Mouse (Mus musculus) layer of hippocampus, adult 18-20 months (tissue): ENCODE measurements around the gene B3galt4. TPM values are rescaled to one million over a fixed set of nuclear protein-coding genes. Genes with fewer than 3 reads are reported as not detected.
A peak's percentile ranks its signal among the peaks of the same experiment; 100 is the strongest.

ENCODE experiments used
- DNase-seq, 2 experiments: peaks; one replicate each; pipeline ENCODE4 v3.0.0; 2022; ENCODE audit warnings: low spot score in 2 of 2
- total RNA-seq, 2 experiments: library from RNA; stranded (reverse); gene quantifications; 2 replicates each; pipeline ENCODE4 v1.2.3; 2021

B3galt4 gene
- total RNA-seq, 2 experiments from 2014 or later: 5.1 to 5.2 TPM

DNA sequence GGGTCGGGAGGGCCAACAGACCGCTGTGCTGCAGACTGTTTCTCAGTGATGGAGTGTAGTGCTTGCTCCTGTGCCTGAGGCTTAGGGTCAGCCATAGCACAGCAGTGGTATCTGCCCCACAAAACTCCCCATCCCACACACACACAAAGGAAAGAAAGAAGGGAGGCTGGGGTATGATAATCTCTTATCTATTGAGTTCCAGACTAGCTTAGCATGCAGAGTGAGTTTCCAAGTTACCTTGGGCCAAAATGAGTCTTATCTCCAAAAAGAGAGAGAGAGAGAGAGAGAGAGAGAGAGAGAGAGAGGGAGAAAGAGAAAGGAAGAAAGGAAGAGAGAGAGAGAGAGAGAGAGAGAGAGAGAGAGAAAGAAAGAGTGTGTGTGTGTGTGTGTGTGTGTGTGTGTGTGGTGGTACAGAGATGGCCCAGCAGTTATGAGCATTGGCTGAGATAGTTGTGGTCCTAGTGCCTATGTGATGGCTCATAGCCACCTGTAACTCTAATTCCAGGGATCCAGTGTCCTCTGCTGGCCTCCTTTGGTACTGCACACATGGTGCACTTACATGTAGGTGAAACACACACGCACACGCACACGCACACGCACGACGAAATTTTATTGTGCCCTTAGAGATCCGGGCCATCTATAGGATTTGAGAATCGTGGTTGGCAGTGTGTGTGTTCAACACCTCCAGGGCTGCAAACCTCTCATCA lies 26.6 kb downstream of the B3galt4 start:
- no peak for DNase-seq

DNA sequence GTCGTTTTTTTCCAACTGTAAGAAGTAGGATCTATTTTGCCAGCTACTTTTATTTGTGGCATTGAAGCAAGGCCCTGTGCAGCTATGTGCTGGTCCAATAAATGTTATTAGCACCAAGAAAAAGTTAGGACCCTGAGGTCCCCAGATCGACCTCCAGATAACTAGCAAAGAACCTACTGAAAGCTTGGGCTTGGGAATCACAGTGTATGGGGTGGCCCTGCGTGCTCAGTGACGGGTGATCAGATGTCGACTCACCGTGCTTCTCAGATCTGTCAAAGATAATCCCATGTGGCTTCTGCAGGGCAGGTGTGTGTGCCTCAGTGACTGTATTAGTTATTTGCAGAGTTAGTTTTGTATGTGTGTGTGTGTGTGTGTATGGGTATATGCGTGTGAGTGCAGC lies 29.9 kb downstream of the B3galt4 start:
- no peak for DNase-seq

DNA sequence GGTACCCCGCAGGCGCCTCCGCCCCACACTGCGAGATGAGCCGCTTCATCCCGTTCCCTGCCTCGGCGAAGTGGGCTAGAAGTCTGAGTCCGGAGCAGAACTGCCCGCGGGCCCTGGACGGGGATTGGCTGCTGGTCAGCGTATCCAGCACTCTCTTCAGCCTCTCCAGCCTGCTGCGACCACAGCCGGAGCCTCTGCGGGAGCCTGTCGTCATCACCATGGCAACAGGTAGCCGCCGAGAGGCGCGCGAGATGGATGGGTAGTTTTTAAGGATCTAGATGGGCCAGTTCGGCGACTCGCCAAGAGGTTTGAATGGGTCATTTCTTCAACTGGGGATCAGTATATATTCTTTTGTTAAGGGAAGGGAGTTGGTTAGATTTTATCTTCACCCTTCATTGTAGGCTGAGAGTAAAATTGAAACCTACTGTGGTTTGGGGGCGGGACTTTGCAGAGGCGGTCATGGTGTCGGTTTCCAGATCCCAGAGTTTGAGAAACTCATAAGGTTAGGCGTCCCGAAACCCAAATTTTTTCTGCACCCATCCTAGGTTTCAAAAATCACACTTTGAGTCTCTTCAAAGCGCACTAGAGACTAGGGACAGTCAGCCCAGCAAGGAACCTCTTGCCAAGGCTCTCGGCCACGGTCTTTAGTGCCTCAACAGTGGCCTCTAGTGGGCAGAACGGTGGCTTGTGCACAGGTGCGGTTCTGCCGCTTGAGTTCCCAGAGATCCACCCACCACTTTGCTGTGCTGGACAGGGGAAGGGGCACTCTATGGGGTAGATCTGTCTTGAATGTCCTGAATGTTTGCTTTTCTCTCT lies 30.8 kb downstream of the B3galt4 start:
- peak in 1 of 2 experiments; percentile 88 for DNase-seq

DNA sequence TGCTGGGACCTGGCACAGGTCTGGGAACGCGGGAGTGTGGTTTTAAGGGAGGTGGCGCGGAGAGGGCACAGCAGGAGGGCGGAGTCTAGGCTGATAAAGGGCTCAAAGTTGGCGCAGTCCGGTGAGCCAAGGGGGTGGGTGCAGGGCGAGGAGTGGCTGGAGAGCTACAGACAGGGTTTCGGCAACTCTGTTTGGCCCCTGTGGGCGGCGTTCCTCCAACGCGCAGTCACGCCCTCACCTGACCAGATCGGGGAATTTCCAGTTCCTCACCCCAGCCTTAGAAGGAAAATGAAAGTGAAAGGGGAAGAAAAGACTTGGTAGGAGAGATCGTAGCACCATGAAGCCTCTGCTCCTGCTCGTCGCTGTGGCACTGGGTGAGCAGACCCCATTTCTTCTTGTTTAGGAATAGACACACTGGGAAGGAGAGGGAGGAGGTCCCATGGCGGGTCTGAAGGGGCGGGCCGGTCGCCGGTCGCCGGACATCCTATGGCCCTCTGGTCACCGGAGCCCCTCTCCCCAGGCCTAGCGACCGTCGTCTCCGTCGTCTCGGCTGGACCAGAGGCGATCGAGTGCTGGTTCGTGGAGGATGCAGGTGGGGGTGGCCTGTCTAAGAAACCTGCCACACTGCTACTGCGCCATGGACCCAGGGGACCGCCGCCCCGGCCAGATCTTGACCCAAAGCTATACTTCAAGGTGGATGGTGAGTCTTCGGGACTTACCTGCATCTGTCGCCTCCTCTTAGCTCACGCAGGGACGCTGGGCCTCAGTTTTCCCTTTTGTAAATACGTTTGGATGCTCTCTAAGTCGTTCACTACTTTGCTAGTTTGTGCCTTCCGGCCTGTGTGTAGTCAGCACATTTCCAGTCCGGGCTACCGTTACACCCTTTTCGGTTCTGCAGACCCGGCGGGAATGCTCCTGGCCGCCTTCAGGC lies 31.7 kb downstream of the B3galt4 start:
- peak in 1 of 2 experiments; percentile 54 for DNase-seq

DNA sequence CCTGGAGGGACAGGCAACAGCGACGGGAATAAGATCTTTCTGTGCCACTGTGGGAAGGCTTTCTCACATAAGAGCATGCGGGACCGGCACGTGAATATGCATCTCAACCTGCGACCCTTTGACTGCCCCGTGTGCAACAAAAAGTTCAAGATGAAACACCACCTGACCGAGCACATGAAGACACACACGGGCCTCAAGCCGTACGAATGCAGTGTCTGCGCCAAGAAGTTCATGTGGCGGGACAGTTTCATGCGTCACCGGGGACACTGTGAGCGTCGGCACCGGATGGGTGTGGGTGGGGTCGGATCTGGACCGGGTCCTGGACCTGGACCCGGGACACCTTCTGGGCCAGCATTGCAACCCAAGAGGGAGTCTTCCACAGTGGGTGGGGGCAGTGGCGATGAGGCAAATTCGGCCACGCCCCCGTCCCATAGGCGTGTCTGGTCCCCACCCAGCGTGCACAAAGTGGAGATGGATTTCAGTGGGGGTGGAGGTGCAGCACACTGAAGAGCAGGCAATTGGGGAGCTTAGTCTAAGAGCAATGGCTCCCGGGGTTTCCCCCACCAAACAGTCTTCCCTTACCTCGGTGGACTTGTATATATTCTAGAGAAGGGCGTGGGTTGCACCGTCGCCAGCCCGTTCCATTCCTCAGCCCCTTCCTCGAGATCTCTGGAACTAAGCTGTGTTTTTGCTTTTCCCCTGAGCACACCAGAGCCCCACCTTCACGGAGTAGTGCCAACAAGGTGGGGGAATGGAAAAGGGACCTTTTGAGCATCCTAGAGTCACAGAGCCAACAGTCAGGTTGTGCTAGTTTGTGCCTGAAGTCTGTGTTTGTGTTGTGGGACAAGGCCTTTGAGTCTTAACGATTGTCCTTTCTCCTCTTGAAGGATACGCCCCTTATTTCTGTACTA lies 32.7 kb downstream of the B3galt4 start:
- no peak for DNase-seq

DNA sequence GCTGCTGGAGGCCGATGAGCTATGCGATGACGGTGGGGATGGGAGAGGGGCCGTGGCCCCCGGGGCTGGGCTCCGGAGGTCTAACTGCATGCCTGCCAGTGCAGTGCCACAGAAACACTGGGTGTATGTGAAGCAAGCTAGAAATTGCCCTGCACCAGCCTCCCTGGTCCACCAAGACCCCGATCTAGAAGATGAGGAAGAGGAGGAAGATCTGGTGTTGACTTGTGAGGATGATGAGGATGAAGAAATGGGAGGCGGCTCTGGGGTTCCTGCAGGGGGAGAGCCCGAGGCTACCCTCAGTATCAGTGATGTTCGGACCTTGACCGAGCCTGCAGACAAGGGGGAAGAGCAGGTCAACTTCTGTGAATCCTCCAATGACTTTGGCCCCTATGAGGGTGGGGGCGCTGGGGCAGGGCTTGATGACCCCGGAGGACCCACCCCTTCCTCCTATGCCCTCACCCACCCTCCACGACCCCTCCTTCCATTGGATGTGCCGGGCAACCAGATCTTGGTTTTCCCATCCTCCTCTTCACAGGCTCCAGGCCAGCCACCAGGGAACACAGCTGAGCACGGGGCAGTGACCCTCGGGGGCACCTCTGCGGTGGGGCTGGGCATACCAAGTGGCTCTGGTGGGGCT lies 33.5 kb downstream of the B3galt4 start:
- no peak for DNase-seq

DNA sequence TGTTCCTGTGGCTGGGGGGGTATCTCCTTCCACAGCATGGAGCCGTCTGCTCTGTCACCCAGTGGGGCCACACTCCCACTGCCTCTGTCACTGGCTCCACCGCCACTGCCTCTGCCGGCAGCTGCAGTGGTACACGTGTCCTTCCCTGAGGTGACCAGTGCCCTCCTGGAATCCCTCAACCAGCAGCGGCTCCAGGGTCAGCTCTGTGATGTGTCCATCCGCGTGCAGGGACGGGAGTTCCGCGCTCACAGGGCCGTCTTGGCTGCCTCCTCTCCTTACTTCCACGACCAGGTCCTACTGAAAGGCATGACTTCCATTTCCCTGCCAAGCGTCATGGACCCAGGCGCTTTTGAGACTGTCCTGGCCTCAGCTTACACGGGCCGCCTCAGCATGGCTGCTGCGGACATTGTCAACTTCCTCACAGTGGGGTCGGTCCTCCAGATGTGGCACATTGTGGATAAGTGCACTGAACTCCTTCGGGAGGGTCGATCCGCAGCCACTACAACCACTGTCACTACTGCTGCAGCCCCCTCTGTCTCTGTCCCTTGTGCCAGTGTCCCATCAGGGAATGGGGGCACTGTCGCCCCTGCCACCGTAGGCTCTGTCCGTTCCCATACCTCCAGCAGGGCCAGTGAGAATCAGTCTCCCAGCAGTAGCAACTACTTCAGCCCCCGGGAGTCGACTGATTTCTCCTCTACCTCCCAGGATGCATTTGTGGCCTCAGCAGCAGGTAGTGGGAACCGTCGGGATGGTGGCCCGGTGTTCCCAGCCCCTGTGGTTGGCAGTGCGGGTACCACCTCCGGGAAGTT lies 34.2 kb downstream of the B3galt4 start:
- DNase-seq: no peak

DNA sequence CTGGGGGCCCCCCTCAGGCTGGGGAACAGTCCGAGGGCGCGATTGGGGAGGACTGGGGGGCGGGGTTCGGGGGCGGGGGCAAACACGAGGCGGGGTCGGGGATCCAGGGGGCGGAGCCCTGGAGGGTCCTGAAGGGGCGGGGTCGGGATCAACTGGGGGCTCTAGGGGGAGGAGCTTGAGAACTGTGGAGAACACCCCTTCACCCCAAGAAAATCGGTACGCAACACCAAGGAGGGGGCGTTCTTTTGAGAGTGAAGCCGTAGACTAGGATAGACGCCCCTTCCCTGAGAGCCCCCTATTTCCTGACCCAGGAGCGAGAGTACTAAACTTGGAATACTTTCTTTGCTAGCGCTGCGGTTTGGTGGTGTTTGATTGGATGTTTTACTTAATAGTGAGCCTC lies 35.0 kb downstream of the B3galt4 start:
- DNase-seq: no peak

DNA sequence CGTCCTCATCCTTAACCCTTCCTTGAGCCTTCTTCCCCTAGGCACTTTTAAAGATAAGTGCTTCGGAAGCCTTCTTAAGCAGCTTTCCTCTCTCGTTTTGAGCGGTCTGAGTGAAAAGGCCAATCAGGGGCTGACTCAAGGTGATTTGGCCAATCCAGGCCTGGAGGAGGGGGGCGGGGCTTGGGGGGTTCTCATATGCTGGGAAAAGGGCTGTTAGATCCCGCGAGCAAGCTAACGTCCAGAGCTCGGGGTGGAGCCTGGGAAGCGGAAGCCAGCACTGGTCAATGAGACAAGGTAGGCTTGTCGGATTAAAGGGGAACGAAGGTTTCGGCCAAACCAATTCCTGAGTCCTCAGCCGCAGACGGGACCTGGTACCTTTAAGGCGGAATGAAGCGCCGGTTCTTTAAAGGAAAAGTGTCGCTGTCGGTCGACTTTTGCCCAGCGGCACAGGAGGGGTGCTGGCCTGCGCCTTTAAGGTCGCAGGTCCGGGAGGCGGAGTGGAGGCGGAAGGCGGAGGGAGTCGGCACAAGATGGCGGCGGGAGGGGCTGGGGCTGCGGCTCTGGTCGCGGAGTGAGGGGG lies 35.5 kb downstream of the B3galt4 start, which contains the start of the genes Tapbp and Zbtb22:
Gene Tapbp (plus strand): TSS at position 229 of the 580 bp plus-strand sequence.
Gene Zbtb22 (plus strand): TSS at position 234 of the 580 bp plus-strand sequence.
- DNase-seq: peak; percentile 96 to 98

DNA sequence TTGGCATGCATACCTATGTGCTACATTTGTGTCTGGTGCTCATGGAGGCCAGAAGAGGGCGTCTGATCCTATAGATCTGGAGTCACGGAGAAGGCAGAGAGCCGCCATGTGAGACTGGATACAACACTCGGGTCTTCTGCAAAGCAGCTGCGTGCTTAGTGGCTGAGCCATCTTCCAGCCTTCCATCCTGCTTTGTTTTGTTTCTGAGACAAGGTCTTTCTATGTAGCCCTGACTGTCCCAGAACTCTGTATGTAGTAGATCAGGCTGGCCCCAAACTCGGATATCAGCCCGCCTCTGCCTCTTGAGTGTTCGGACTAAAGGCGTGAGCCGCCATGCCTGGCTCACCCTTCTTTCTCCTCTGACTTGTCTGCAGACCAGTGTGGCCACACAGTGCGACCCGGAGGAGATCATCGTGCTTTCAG lies 36.3 kb downstream of the B3galt4 start:
- no peak for DNase-seq

DNA sequence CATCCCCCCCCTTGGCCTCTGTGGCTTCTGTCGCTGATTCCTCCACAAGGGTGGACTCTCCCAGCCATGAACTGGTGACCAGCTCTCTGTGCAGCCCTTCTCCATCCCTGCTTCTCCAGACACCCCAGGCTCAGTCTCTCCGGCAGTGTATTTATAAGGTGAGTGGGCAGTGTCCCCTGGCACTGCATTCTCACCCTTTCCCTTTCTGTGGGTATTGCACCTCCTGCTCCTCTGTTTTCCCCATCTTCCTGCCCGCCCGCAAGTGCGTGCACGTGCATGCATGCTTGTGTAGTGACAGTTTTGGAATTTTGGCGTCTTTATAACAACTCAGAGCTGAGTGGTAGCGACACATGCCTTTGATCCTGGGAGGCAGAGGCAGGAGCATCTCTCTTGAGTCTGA lies 37.4 kb downstream of the B3galt4 start:
- DNase-seq: no peak

DNA sequence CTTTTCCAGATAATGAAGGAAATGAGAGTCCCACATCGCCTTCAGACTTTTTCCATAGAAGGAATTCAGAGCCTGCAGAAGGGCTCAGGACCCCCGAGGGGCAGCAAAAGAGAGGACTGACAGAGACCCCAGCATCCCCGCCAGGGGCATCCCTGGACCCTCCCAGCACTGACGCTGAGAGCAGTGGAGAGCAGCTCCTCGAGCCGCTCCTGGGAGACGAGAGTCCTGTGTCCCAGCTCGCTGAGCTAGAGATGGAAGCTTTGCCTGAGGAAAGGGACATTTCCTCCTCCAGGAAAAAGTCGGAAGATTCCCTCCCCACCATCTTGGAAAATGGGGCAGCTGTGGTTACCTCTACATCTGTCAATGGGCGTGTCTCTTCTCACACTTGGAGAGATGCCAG lies 38.0 kb downstream of the B3galt4 start:
- DNase-seq: no peak

DNA sequence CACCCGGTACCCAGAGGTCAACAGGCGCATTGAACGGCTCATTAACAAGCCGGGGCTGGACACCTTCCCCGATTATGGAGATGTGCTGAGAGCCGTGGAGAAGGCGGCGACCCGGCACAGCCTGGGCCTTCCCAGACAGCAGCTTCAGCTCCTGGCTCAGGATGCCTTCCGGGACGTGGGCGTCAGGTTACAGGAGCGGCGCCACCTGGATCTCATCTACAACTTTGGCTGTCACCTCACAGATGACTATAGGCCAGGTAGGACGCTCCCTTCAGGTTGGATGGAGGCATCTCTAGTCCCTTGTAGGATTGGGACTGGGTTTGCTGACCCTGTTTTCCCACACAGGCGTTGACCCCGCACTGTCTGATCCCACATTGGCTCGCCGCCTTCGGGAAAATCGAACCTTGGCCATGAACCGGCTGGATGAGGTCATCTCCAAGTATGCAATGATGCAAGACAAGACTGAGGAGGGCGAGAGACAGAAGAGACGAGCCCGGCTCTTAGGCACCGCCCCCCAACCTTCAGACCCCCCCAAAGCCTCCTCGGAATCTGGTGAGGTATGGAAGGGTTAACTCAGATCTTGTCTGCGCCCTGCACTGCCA lies 39.4 kb downstream of the B3galt4 start:
- no peak for DNase-seq

DNA sequence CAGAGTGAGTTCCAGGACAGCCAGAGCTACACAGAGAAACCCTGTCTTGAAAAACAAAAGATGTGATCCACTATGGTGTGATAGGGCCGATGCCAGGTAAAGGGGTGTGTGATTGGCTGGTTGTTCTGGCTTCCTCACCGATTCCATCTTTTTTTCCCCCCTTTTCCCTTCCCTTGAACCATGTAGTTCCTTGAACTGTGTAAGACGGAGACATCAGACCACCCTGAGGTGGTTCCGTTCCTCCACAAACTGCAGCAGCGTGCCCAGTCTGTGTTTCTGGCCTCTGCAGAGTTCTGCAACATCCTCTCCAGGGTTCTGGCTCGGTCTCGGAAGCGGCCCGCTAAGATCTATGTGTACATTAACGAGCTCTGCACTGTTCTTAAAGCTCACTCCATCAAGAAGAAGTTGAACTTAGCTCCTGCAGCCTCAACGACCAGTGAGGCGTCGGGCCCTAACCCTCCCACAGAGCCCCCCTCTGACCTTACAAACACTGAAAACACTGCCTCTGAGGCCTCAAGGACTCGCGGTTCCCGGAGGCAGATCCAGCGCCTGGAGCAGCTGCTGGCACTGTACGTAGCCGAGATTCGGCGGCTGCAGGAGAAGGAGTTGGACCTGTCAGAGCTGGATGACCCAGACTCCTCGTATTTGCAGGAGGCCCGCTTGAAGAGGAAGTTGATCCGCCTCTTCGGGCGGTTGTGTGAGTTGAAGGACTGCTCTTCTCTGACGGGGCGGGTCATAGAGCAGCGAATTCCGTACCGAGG lies 40.1 kb downstream of the B3galt4 start:
- DNase-seq: no peak

DNA sequence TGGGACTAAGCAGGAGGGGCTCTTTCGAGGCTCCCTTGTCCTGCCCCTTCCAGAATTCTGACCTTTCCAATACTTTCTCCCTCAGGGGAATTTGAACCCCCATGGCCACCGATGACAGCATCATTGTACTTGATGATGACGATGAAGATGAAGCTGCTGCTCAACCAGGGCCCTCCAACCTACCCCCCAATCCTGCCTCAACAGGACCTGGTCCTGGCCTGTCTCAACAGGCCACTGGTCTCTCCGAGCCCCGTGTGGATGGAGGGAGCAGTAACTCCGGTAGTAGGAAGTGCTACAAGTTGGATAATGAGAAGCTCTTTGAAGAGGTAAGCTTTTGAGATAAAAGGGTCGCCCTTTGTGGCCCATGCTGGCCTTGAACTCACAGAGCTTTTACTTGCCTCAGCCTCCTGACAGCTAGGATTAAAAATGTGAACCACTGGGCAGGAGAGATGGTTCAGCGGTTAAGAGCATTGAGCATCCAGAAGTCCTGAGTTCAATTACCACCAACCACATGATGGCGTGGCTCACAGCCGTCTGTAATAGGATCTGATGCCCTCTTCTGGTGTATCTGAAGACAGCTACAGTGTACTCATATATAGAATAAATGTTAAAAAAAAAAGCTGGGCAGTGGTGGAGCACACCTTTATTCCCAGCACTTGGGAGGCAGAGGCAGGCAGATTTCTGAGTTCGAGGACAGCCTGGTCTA lies 40.8 kb downstream of the B3galt4 start:
- no peak for DNase-seq

DNA sequence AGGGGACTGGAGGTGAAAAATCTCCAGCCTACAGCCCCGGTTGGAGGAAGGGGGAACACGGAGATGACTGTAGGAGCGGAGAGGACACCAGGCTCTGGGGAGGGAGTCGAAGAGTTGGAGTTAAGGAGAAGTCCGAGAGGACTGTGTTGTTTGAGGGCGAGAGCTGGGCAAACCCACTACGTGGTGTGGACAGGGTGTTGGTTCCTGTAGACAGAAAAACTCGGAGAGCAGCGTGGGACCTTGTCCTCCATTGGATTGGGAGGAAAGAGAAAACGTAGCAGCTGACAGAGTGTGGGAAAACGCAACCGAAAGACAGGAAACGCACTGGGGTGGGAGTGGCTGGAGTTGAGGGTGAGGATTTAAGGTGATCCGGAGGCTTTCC lies 41.4 kb downstream of the B3galt4 start:
- DNase-seq: no peak
